In the genomic region with DNA sequence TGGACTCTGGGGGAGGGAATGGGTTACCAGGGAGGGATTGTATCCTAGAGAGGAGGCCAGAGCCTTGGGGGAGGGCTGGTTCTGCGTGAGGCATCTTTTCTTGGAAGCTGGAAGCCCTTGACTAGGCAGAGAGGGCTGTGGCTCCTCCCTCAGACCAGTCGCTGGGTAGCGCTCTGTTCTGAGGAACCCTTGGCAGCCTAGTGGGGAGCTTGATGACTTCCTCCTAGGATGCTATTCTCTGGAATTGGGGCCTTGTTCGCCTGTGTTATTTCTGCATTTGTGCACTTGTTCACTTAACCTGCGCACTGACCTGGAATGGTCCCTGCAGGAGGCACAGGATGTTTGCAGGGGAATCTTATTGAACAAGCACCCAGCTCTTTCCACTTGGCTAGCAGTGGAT, we compare ENCODE assay signal across 13 mouse cellular contexts.
DNase-seq lines count a peak whose midpoint lies in the region; ATAC-seq and TF ChIP-seq lines count a peak whose summit lies in the region.
"Had no signal": no experiment of that assay in that cellular context is flagged by ENCODE, and none has a peak within 500 bp of the region (broad histone marks: within the 10 kb centered on the region; RNA-seq: fewer than 3 reads in every experiment).

No protein-coding gene starts in this region.

- no peak for ATAC-seq in forebrain, embryonic 16.5 days
- peak; percentile 16; the same call in 1 of the 2 replicates for ATAC-seq in forebrain, postnatal 0 days
- ATAC-seq in erythroblast, adult 5-6 weeks (replicated peaks; ENCODE audit: low FRiP score, poor library complexity, severe bottlenecking), result no peak
- ATAC-seq: intestine, postnatal 0 days; lung, postnatal 0 days had no signal

- intact Hi-C loops in left cerebral cortex, postnatal 4 days (cut with DNase I), result no loop called here
- intact Hi-C loops in left cerebral cortex, postnatal 14 days (cut with DNase I), result no loop called here

- peak overlapping the region; percentile 60; the same call in 1 of the 2 replicates for H3K27ac ChIP-seq in forebrain, embryonic 10.5 days
- H3K27ac ChIP-seq in forebrain, embryonic 16.5 days (ENCODE audit: low read length), result no peak overlapping the region
- H3K27ac ChIP-seq in forebrain, postnatal 0 days (ENCODE audit: low read depth, low read length), result no peak overlapping the region
- H3K27ac ChIP-seq: limb, embryonic 12.5 days; liver, embryonic 14.5 days had no signal

- H3K4me2 ChIP-seq in forebrain, embryonic 16.5 days (ENCODE audit: low read length), result no peak overlapping the region
- no peak overlapping the region for H3K4me2 ChIP-seq in forebrain, postnatal 0 days (ENCODE audit: low read depth)
- H3K4me2 ChIP-seq: limb, embryonic 12.5 days had no signal

- WGBS in forebrain, embryonic 10.5 days, result 34% methylated on average over 5 of the region's 5 CpGs
- 32% methylated on average over 5 of the region's 5 CpGs for WGBS in forebrain, embryonic 16.5 days
- WGBS in forebrain, postnatal 0 days, result 43% methylated on average over 5 of the region's 5 CpGs

- H3K4me1 ChIP-seq in forebrain, embryonic 10.5 days, result peaks cover 41% of the 10 kb centered on the region
- peaks cover 9% of the 10 kb centered on the region for H3K4me1 ChIP-seq in forebrain, embryonic 16.5 days (replicated peaks; ENCODE audit: control insufficient read depth, insufficient read depth, low read length)
- H3K4me1 ChIP-seq in forebrain, postnatal 0 days (ENCODE audit: insufficient read depth), result no peaks in the 10 kb centered on the region
- H3K4me1 ChIP-seq: limb, embryonic 12.5 days; megakaryocyte, embryonic 14.5 days had no signal

- H3K4me3 ChIP-seq in forebrain, embryonic 10.5 days, result no peak overlapping the region
- H3K4me3 ChIP-seq in forebrain, embryonic 16.5 days (replicated peaks; ENCODE audit: low read length), result no peak overlapping the region
- no peak overlapping the region for H3K4me3 ChIP-seq in forebrain, postnatal 0 days (ENCODE audit: low read depth, low read length)
- H3K4me3 ChIP-seq: limb, embryonic 12.5 days; megakaryocyte, embryonic 14.5 days had no signal

- no peaks in the 10 kb centered on the region for H3K36me3 ChIP-seq in forebrain, embryonic 10.5 days (replicated peaks)
- no peaks in the 10 kb centered on the region for H3K36me3 ChIP-seq in forebrain, embryonic 16.5 days (ENCODE audit: control insufficient read depth, insufficient read depth)
- no peaks in the 10 kb centered on the region for H3K36me3 ChIP-seq in forebrain, postnatal 0 days (ENCODE audit: insufficient read depth)
- H3K36me3 ChIP-seq: limb, embryonic 12.5 days had no signal

- peaks cover 55% of the 10 kb centered on the region for H3K27me3 ChIP-seq in forebrain, embryonic 10.5 days (ENCODE audit: poor library complexity, severe bottlenecking)
- no peaks in the 10 kb centered on the region for H3K27me3 ChIP-seq in forebrain, embryonic 16.5 days (replicated peaks; ENCODE audit: control insufficient read depth, insufficient read depth, low read length)
- H3K27me3 ChIP-seq in forebrain, postnatal 0 days (ENCODE audit: insufficient read depth, low read length), result no peaks in the 10 kb centered on the region
- H3K27me3 ChIP-seq: limb, embryonic 12.5 days; megakaryocyte, embryonic 14.5 days had no signal

- no peak for TF ChIP-seq CTCF in forebrain, postnatal 0 days (IDR thresholded peaks at IDR 0.05; ENCODE audit: low read depth)

- no peak overlapping the region for H3K9ac ChIP-seq in forebrain, embryonic 16.5 days (replicated peaks; ENCODE audit: low read depth, low read length)
- H3K9ac ChIP-seq in forebrain, postnatal 0 days, result no peak overlapping the region
- H3K9ac ChIP-seq: limb, embryonic 12.5 days; liver, embryonic 14.5 days had no signal

- H3K9me3 ChIP-seq in forebrain, embryonic 10.5 days, result no peaks in the 10 kb centered on the region
- H3K9me3 ChIP-seq in forebrain, embryonic 16.5 days (ENCODE audit: control insufficient read depth, low read length), result no peaks in the 10 kb centered on the region
- no peaks in the 10 kb centered on the region for H3K9me3 ChIP-seq in forebrain, postnatal 0 days (ENCODE audit: low read length)
- H3K9me3 ChIP-seq: limb, embryonic 12.5 days had no signal

- DNase-seq in forebrain, embryonic 10.5 days (ENCODE audit: extremely low spot score, low spot score), result peak; percentile 29
- DNase-seq in left cerebral cortex, postnatal 4 days, result peak; percentile 23
- no peak for DNase-seq in left cerebral cortex, postnatal 14 days (ENCODE audit: low spot score in 2 of 2)
- DNase-seq in cerebellum, adult 8-10 months, result peak; percentile 35
- no peak for DNase-seq in forebrain, postnatal 0 days
- no peak for DNase-seq in right cerebral cortex, adult 18-20 months

Comparison
In these comparisons a context has a peak if more than half of its experiments do, and no peak if none do; other contexts are left out.
1. DNase-seq: peak in forebrain, embryonic 10.5 days (single experiment), left cerebral cortex, postnatal 4 days (single experiment) and cerebellum, adult 8-10 months (single experiment); none in left cerebral cortex, postnatal 14 days (0 of 2), forebrain, postnatal 0 days (single experiment) and right cerebral cortex, adult 18-20 months (single experiment).